Mouse (Mus musculus) spleen, postnatal 36 days (tissue): Measurements from ENCODE around the gene Unc80.

Source experiments
- DNase-seq, 2 experiments: peaks; one replicate each; pipeline ENCODE4 v3.0.0; 2022; ENCODE audit warnings: low spot score in 2 of 2, mixed read lengths in 1 of 2

The Unc80 gene

GRCm38 (mm10) chr1:66467821-66468703 is at the start of gene Unc80:
Unc80 (plus strand) TSS chr1:66468367.
- no peak for DNase-seq

DNA sequence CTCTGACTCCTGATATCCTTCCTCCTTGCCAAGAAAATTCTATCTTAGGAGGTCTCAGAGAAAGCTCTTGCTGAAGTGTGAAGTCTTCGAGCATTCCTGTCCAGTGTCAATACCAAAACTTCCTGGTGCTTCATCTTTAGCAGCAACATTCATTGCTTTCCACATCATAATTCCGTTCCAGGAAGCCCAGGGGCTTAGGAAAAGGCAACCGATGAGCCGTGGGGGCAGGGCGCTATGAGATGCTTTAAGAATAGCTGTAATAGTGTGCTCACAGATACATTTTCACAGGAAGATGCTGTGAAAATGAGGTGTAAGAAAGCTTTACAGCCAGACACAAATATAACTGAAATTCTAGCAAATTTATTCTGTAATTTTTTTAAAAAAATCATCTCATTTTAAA is 42.1 kb upstream of the Unc80 start:
- no peak for DNase-seq

GRCm38 (mm10) chr1:66430962-66431361 is 37.2 kb upstream of the Unc80 start:
- DNase-seq, result no peak

DNA sequence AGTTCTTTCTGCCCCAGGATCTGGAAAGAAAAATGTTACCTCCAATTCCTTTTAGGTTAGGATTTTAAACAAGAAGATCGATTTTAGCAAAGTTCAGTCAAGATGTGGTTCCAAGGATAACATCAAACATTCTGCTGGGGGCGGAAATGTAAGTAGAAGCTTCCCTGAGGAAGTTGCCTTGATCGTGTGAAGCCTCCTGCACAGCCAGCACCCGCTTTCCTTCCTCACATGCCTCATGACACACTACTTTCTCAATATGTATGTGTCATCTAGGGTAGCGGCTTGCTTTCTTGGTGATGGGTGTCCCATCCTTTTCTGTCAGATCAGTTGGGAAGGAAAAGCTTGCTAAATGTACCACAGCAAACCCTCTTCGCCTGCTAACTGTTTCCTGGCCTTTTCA is 36.7 kb upstream of the Unc80 start:
- DNase-seq, result no peak

GRCm38 (mm10) chr1:66438069-66438468 is 30.1 kb upstream of the Unc80 start:
- no peak for DNase-seq

- no peak for DNase-seq
Measured at GRCm38 (mm10) chr1:66442922-66443321, 25.2 kb upstream of the Unc80 start.

GRCm38 (mm10) chr1:66449471-66449870 is 18.7 kb upstream of the Unc80 start:
- DNase-seq, result no peak

DNA sequence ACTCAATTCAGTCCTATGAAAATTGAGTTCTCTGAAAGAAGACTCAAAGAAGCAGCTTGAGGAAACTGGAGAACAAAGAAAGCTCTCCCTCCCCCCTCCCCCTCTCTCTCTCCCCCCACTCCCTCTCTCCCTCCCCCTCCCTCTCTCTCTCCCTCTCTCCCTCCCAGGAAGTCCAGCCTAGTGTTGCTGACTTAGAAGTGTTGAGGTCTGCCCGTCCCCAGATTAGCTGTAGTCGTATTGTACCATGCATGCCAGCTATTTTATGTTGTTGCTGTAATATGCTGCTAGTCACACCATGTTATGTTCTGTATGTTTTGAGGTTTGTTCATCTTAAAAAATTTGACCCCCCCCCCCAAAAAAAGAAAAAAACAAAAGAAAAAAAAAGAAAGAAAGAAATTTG is 11.6 kb upstream of the Unc80 start:
- DNase-seq, result no peak

GRCm38 (mm10) chr1:66457747-66458146 is 10.4 kb upstream of the Unc80 start:
- DNase-seq, result no peak

DNA sequence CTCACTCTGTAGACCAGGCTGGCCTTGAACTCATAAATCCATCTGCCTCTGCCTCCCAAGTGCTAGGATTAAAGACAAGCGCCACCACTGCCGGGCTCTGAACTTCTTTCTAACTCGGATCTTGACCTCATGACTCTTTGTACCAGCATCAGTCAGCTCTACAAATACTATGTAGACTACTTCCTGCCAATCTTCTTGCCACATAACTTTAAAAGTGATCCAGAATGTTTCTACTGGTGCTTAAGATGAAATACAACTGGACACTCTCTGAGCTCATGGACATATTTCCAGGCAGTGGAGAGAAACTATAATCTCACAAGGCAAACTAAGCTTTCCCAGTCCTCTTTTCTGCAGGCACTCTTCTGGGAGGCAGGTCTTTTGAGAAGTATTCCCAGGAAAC is 8.8 kb upstream of the Unc80 start:
- no peak for DNase-seq

- DNase-seq, result no peak
Measured at GRCm38 (mm10) chr1:66460850-66461249, 7.3 kb upstream of the Unc80 start.

- no peak for DNase-seq
Measured at GRCm38 (mm10) chr1:66468704-66469020, 495 bp downstream of the Unc80 start.

DNA sequence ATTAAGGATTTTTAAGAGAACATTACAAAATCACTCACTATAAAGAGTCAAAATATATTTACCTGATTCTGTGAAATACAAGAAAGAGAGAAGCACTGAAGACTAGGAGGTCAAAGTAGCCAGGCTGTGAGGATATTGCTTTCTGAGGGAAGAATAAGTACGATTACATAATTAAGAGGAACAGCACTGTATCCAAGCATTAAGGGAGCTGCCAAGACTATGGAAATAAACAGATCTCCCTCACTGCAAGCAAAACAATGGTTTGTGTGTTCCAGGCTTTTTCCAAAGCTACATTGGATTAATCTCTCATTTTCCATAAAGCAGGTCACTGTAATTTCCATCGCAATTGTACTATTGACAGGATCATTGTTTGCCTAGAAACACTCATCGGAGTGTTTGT is 14.6 kb downstream of the Unc80 start:
- no peak for DNase-seq

GRCm38 (mm10) chr1:66493064-66493463 is 24.9 kb downstream of the Unc80 start:
- no peak for DNase-seq

DNA sequence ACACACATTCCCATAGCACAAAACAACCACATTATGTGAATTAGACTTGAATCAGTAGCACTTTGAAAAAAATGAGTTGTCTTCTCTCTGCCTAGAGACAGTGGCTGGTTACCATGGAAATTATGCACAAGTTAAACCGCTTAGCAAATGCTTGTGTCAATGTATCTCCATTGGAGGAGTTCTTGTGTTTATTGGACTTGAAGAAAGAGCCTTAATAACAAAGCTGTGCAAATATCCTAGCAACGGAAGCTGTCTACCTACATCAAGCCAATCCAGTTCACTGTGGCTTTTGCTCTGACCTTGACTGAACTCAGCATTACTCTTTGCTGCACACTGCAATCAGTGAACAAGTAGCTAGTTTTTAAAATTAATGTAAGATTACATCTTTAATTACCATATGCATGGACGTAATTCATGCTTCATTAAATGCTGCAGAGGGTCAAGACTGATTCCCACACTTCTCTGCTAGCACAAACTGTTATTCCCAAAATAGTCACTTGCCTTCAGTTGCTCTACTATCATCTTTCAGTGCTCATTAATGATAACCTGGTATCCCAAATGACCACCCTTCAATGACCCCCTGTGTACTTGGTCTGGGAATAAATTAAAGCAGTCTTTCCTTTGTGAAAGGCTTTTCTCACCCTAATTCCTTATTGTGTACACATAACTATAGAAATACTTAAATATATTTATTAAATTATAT is 27.3 kb downstream of the Unc80 start:
- no peak for DNase-seq

DNA sequence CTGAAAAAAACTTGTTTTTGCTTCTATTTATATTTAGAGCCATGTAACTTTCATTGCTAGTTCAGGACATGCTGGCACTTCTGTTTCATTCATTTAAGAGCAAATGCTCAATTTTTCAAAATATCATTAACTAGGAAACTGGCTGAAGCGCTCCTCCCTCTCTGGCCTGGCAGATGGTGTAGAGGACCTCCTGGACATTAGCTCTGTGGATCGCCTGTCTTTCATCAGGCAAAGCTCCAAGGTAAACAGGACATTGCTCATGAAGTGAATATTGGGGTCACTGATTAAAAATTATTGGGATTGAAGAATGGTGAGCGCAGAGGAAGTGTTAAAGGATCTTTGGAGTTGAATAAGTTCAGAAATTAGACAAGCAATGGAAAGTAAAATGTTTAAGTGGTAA is 82.6 kb downstream of the Unc80 start:
- no peak for DNase-seq

DNA sequence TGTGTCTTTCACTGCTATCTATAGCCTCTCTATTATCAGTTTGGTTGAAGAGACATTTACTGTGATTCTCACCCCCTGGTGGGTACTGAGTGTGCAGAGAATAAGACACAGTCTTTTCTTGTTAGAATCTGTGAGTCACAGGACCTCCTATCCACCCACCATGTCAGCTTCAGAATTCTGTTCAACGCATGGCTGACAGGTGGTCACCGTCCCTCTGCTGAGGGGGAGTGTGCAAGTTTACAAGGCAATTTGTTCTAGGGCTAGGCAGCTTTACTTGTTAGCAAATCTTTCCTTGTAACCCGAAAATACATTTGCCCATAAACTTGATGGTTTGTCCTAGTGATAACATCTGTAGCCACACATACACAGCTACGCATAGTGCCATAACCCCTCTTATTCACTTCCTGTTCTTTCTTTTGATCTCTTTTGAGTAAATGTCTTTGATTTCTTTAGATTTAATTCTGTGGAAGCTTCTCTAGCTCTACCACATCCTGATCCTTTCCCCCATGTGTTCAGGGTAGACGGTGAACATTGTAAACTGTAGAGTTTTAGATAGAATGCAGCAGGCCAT is 84.3 kb downstream of the Unc80 start:
- DNase-seq, result no peak

DNA sequence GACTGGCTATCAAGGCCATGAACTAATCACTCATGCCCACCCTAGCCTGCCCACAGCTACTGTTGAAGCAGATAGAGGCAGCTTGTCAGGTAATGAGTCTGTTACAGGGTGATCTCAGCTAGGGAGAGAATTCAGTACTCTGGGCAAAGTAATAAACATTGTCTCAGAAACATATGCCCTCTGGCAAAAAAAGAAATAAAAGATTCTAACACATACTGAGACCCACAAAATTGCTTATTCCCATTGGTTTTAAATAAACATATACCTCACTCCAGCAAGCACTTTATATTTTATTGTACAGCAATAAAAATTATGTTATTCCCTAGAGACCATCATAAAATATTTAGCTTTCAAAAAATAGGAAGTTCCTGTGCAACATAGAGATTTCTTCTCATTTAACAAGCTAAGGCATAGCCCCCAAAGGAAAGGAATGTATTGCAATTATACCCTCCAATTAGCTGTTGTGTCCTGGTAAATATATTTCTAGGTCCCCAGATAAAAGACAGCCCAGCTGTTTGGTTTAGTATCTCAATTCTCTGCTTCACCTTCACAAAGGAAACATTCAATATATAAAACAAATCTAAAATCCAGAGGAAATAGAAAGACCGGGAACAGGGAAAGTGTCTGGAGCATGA is 93.6 kb downstream of the Unc80 start:
- no peak for DNase-seq

DNA sequence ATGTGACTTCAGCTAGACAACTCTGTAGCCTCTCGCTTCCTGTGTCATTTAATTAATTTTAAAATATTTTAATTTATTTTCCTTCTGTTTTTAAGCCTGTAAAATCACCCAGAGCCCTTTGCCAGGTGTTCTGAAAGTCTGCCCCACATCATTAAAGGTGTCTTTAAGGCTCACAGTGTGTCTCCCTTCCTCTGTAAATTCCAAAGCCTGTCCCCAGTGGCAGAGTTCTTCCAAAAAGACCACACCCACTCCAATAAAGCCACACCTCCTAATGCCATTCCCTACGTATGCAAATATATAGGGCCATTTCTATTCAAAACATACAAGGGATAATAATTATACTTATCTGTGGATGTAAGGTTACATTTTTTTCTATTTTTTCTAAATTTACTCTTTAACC is 94.2 kb downstream of the Unc80 start:
- DNase-seq, result no peak

DNA sequence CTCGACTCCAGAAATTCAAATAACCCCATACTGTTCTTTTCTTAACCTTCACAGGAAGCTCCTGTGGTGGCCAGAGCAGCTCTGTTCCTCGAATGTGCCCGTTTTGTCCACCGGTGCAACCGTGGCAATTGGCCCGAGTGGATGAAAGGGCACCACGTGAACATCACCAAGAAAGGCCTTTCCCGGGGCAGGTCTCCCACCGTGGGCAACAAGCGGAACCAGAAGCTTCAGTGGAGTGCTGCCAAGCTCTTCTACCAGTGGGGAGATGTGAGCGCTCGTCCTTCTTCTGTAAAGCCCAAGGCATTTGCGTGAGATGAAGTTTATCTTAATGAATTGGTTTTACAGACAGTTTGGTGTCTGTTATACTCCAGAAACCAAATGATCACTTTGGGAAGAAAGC is 101.6 kb downstream of the Unc80 start:
- DNase-seq, result no peak

- DNase-seq, result no peak
Measured at GRCm38 (mm10) chr1:66597163-66597788, 129.1 kb downstream of the Unc80 start.

DNA sequence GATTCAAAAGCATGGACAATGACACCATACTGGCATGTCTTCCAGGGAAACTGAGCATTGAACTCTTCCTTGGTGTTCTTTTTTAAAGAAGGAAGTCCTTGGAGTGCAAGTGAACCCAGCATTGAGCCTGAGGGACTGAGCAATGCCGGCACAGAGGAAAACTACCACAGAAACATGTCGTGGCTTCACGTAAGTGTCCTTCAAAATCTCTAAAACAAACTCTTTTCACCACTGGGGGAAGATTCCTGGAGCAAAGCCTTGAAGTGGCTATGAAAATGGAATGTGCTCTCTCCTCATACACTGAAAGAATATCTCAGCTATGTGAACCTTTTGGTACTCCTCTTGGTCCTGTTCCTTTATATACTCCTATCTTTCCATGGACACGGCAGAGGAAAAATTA is 140.1 kb downstream of the Unc80 start:
- no peak for DNase-seq
